Mouse (Mus musculus) kidney, embryonic 14.5 days (tissue): ENCODE measurements around the gene Ralgapa2. TPM values are rescaled to one million over a fixed set of nuclear protein-coding genes. Genes with fewer than 3 reads are reported as not detected.
A peak's percentile ranks its signal among the peaks of the same experiment; 100 is the strongest.

ENCODE experiments used
- ATAC-seq: fragments of 200-750 bp; cut with Nextera tagmentation; 2 replicates; pipeline ENCODE4 v1.8.0; 2017; ENCODE audit warnings: moderate number of reproducible peaks, mild to moderate bottlenecking, moderate TSS enrichment, moderate library complexity; ENCODE audit not compliant: low FRiP score, low TSS enrichment
- H3K27ac ChIP-seq: fragments of 300-500 bp; sonication (generic); 2 replicates; pipeline ENCODE4 v1.5.1; 2014; ENCODE audit warnings: low read depth, mild to moderate bottlenecking, low read length, moderate library complexity, mixed read lengths
- H3K27me3 ChIP-seq: fragments of 300-500 bp; sonication (generic); 2 replicates; pipeline ENCODE4 v1.6.1; 2014; ENCODE audit warnings: mild to moderate bottlenecking, low read length; ENCODE audit not compliant: control insufficient read depth, insufficient read depth
- H3K36me3 ChIP-seq: fragments of 300-500 bp; sonication (generic); 2 replicates; pipeline ENCODE4 v1.6.1; 2014; ENCODE audit warnings: low read length, mixed read lengths; ENCODE audit not compliant: control insufficient read depth, insufficient read depth
- H3K4me1 ChIP-seq: fragments of 300-500 bp; sonication (generic); 2 replicates; pipeline ENCODE4 v1.6.1; 2014; ENCODE audit warnings: low read length, mixed read lengths; ENCODE audit not compliant: control insufficient read depth, insufficient read depth
- H3K4me2 ChIP-seq: fragments of 300-500 bp; sonication (generic); replicated peaks from 2 replicates; pipeline ENCODE4 v1.6.1; 2014; ENCODE audit warnings: low read depth, mild to moderate bottlenecking, low read length
- H3K4me3 ChIP-seq: fragments of 300-500 bp; sonication (generic); 2 replicates; pipeline ENCODE4 v1.5.1; 2014; ENCODE audit warnings: mild to moderate bottlenecking, low read length
- H3K9ac ChIP-seq: fragments of 300-500 bp; sonication (generic); 2 replicates; pipeline ENCODE4 v1.6.1; 2014; ENCODE audit warnings: low read depth, mild to moderate bottlenecking, low read length, moderate library complexity
- H3K9me3 ChIP-seq: fragments of 300-500 bp; sonication (generic); 2 replicates; pipeline ENCODE4 v1.6.1; 2016; ENCODE audit warnings: low read length; ENCODE audit not compliant: control insufficient read depth
- WGBS: fragments of 180-500 bp; shearing (Covaris S2); extraction: QIAGEN DNeasy Blood & Tissue Kit; methylation state at CpG from one replicate; pipeline ENCODE4 v1.1.7; 2014; 5-methylcytosine and 5-hydroxymethylcytosine counted together
- polyA plus RNA-seq: library from polyadenylated mRNA; unstranded; fragments of >200 nt; fragmentation: Nextera tagmentation; extraction: Ambion mirVana; gene quantifications from 2 replicates; pipeline ENCODE4 v1.2.1, GENCODE M21; 2014

Gene Ralgapa2
- polyA plus RNA-seq, 1 experiment from 2014 or later, result 8.5 TPM

GRCm38 (mm10) chr2:146258736-146259469 lies 253.2 kb downstream of the Ralgapa2 start:
- Histone ChIP-seq H3K4me1 (no peaks in the 10 kb centered on the region), H3K4me3 (no peak overlapping the region), H3K9me3 (no peaks in the 10 kb centered on the region), H3K9ac (no peak overlapping the region), H3K27ac (no peak overlapping the region), H3K36me3 (no peaks in the 10 kb centered on the region), H3K27me3 (no peaks in the 10 kb centered on the region), H3K4me2 (no peak overlapping the region)
- WGBS, result 50% methylated on average over 10 of the region's 10 CpGs
- ATAC-seq, result no peak

- H3K4me3 ChIP-seq, result no peak overlapping the region
- no peak overlapping the region for H3K4me2 ChIP-seq
- ATAC-seq, result no peak
- no peaks in the 10 kb centered on the region for H3K4me1 ChIP-seq
- no peaks in the 10 kb centered on the region for H3K36me3 ChIP-seq
- H3K9ac ChIP-seq, result no peak overlapping the region
- H3K9me3 ChIP-seq, result no peaks in the 10 kb centered on the region
- no peaks in the 10 kb centered on the region for H3K27me3 ChIP-seq
- 85% methylated on average over 3 of the region's 3 CpGs for WGBS
- H3K27ac ChIP-seq, result no peak overlapping the region
Measured at GRCm38 (mm10) chr2:146257609-146258008, 254.5 kb downstream of the Ralgapa2 start.

GRCm38 (mm10) chr2:146257037-146257436 lies 255.1 kb downstream of the Ralgapa2 start:
- H3K27ac ChIP-seq, result no peak overlapping the region
- ATAC-seq, result no peak; the same call in 1 of the 2 replicates
- no peak overlapping the region for H3K4me2 ChIP-seq
- 50% methylated on average over 3 of the region's 3 CpGs for WGBS
- H3K9ac ChIP-seq, result no peak overlapping the region
- no peaks in the 10 kb centered on the region for H3K36me3 ChIP-seq
- H3K4me3 ChIP-seq, result no peak overlapping the region
- no peaks in the 10 kb centered on the region for H3K27me3 ChIP-seq
- H3K4me1 ChIP-seq, result no peaks in the 10 kb centered on the region
- H3K9me3 ChIP-seq, result no peaks in the 10 kb centered on the region

GRCm38 (mm10) chr2:146256321-146256875 lies 255.7 kb downstream of the Ralgapa2 start:
- no peak overlapping the region for H3K4me3 ChIP-seq
- H3K9ac ChIP-seq, result no peak overlapping the region
- no peaks in the 10 kb centered on the region for H3K9me3 ChIP-seq
- H3K27ac ChIP-seq, result no peak overlapping the region
- H3K27me3 ChIP-seq, result no peaks in the 10 kb centered on the region
- no peak overlapping the region for H3K4me2 ChIP-seq
- ATAC-seq, result no peak
- 69% methylated on average over 3 of the region's 3 CpGs for WGBS
- no peaks in the 10 kb centered on the region for H3K36me3 ChIP-seq
- H3K4me1 ChIP-seq, result no peaks in the 10 kb centered on the region

GRCm38 (mm10) chr2:146255636-146256035 lies 256.5 kb downstream of the Ralgapa2 start:
- Histone ChIP-seq H3K9me3 (no peaks in the 10 kb centered on the region), H3K4me3 (no peak overlapping the region)
- no peak for ATAC-seq

GRCm38 (mm10) chr2:146254387-146254786 lies 257.8 kb downstream of the Ralgapa2 start:
- H3K9me3 ChIP-seq, result no peaks in the 10 kb centered on the region
- WGBS, result 93% methylated on average over 1 of the region's 1 CpGs
- no peaks in the 10 kb centered on the region for H3K27me3 ChIP-seq
- H3K4me3 ChIP-seq, result no peak overlapping the region
- H3K9ac ChIP-seq, result no peak overlapping the region
- H3K36me3 ChIP-seq, result no peaks in the 10 kb centered on the region
- ATAC-seq, result no peak
- no peak overlapping the region for H3K4me2 ChIP-seq
- H3K4me1 ChIP-seq, result no peaks in the 10 kb centered on the region
- no peak overlapping the region for H3K27ac ChIP-seq

More at GRCm38 (mm10) chr2:146255636-146256035, 256.5 kb downstream of the Ralgapa2 start:
- H3K27me3 ChIP-seq, result no peaks in the 10 kb centered on the region
- H3K4me2 ChIP-seq, result no peak overlapping the region
- no peaks in the 10 kb centered on the region for H3K4me1 ChIP-seq
- no peak overlapping the region for H3K27ac ChIP-seq
- no peaks in the 10 kb centered on the region for H3K36me3 ChIP-seq
- no peak overlapping the region for H3K9ac ChIP-seq

- H3K27me3 ChIP-seq, result no peaks in the 10 kb centered on the region
- no peaks in the 10 kb centered on the region for H3K36me3 ChIP-seq
- H3K4me2 ChIP-seq, result no peak overlapping the region
- H3K4me1 ChIP-seq, result peaks cover 5% of the 10 kb centered on the region; the same call in 1 of the 2 replicates
- H3K9ac ChIP-seq, result no peak overlapping the region
- H3K4me3 ChIP-seq, result no peak overlapping the region
- H3K27ac ChIP-seq, result no peak overlapping the region
- WGBS, result 75% methylated on average over 6 of the region's 6 CpGs
- no peaks in the 10 kb centered on the region for H3K9me3 ChIP-seq
- ATAC-seq, result no peak
Measured at GRCm38 (mm10) chr2:146250236-146250904, 261.8 kb downstream of the Ralgapa2 start.

- H3K4me2 ChIP-seq, result no peak overlapping the region
- H3K9ac ChIP-seq, result no peak overlapping the region
- no peak for ATAC-seq
- H3K27me3 ChIP-seq, result no peaks in the 10 kb centered on the region
- H3K4me1 ChIP-seq, result peaks cover 5% of the 10 kb centered on the region; the same call in 1 of the 2 replicates
- H3K4me3 ChIP-seq, result no peak overlapping the region
- no peak overlapping the region for H3K27ac ChIP-seq
- WGBS, result 87% methylated on average over 7 of the region's 7 CpGs
- H3K36me3 ChIP-seq, result no peaks in the 10 kb centered on the region
- H3K9me3 ChIP-seq, result no peaks in the 10 kb centered on the region
Measured at GRCm38 (mm10) chr2:146249033-146249432, 263.1 kb downstream of the Ralgapa2 start.

GRCm38 (mm10) chr2:146247576-146247975 lies 264.6 kb downstream of the Ralgapa2 start:
- Histone ChIP-seq H3K9ac (no peak overlapping the region), H3K27me3 (no peaks in the 10 kb centered on the region), H3K36me3 (no peaks in the 10 kb centered on the region), H3K9me3 (no peaks in the 10 kb centered on the region), H3K27ac (no peak overlapping the region), H3K4me1 (peaks cover 5% of the 10 kb centered on the region; the same call in 1 of the 2 replicates), H3K4me2 (no peak overlapping the region), H3K4me3 (no peak overlapping the region)
- 0 out of 2 replicates have a peak, but pooled peaks have one; percentile 3 for ATAC-seq
- 18% methylated on average over 6 of the region's 6 CpGs for WGBS
